Mouse (Mus musculus) kidney, postnatal 10 days (tissue): ENCODE data around the gene Invs.

Experiments
- DNase-seq: peaks from one replicate; pipeline ENCODE4 v3.0.0; 2021; ENCODE audit warnings: mixed read lengths

The Invs gene

GRCm38 (mm10) chr4:48279498-48280134 is at the start of gene Invs, which contains the start of gene Erp44:
Invs (plus strand) TSS chr4:48279760.
Erp44 (minus strand) TSS chr4:48279558.
- peak; percentile 95 for DNase-seq

- no peak for DNase-seq
Observed at GRCm38 (mm10) chr4:48236721-48237120, 42.8 kb upstream of the Invs start.

- no peak for DNase-seq
Observed at GRCm38 (mm10) chr4:48239046-48239445, 40.5 kb upstream of the Invs start.

- DNase-seq = no peak
Observed at GRCm38 (mm10) chr4:48242482-48242881, 37.1 kb upstream of the Invs start.

- DNase-seq = no peak
Observed at GRCm38 (mm10) chr4:48243737-48244136, 35.8 kb upstream of the Invs start.

GRCm38 (mm10) chr4:48244280-48244679 is 35.3 kb upstream of the Invs start:
- no peak for DNase-seq

GRCm38 (mm10) chr4:48253266-48253665 is 26.3 kb upstream of the Invs start:
- no peak for DNase-seq

- no peak for DNase-seq
Observed at GRCm38 (mm10) chr4:48258045-48258444, 21.5 kb upstream of the Invs start.

GRCm38 (mm10) chr4:48267683-48268082 is 11.9 kb upstream of the Invs start:
- no peak for DNase-seq

GRCm38 (mm10) chr4:48268127-48268526 is 11.4 kb upstream of the Invs start:
- DNase-seq = no peak

- no peak for DNase-seq
Observed at GRCm38 (mm10) chr4:48270532-48270931, 9.0 kb upstream of the Invs start.

- DNase-seq = no peak
Observed at GRCm38 (mm10) chr4:48271838-48272237, 7.7 kb upstream of the Invs start.

- no peak for DNase-seq
Observed at GRCm38 (mm10) chr4:48273119-48273829, 6.3 kb upstream of the Invs start.

GRCm38 (mm10) chr4:48275736-48276135 is 3.8 kb upstream of the Invs start:
- DNase-seq = no peak

- DNase-seq = no peak
Observed at GRCm38 (mm10) chr4:48277011-48277410, 2.5 kb upstream of the Invs start.

GRCm38 (mm10) chr4:48278757-48279497 is 633 bp upstream of the Invs start:
- peak; percentile 23 for DNase-seq

- no peak for DNase-seq
Observed at GRCm38 (mm10) chr4:48281121-48281520, 1.6 kb downstream of the Invs start.

GRCm38 (mm10) chr4:48287086-48287757 is 7.7 kb downstream of the Invs start:
- DNase-seq = no peak

GRCm38 (mm10) chr4:48314814-48315213 is 35.3 kb downstream of the Invs start:
- DNase-seq = no peak

- DNase-seq = no peak
Observed at GRCm38 (mm10) chr4:48316036-48316435, 36.5 kb downstream of the Invs start.

- DNase-seq = peak; percentile 46
Observed at GRCm38 (mm10) chr4:48321276-48321675, 41.7 kb downstream of the Invs start.

GRCm38 (mm10) chr4:48322095-48322494 is 42.5 kb downstream of the Invs start:
- DNase-seq = no peak

- DNase-seq = no peak
Observed at GRCm38 (mm10) chr4:48327192-48327591, 47.6 kb downstream of the Invs start.
